In genomic region chr5:140830314-140831063, GRCm38 (mm10) we compare ENCODE assay signal across 8 mouse cellular contexts. TPM values are rescaled to one million over a fixed set of nuclear protein-coding genes. Genes with fewer than 3 reads are reported as not detected.
DNase-seq lines count a peak whose midpoint lies in the region; ATAC-seq and TF ChIP-seq lines count a peak whose summit lies in the region.

TSS of gene Gna12 (minus strand) at chr5:140830431.

- no peak for TF ChIP-seq CTCF in cortical plate, adult 2 months (IDR thresholded peaks at IDR 0.05; ENCODE audit: extremely low read depth, insufficient read depth, low read length)

- peak within 1 kb of the TSS; percentile 65 for H3K4me3 ChIP-seq in cortical plate, adult 2 months (ENCODE audit: insufficient read depth, low read length)
- H3K4me3 ChIP-seq in megakaryocyte, embryonic 14.5 days (replicated peaks): peak within 1 kb of the TSS; percentile 99

- peaks cover 4% of the 10 kb centered on the region for H3K36me3 ChIP-seq in megakaryocyte, embryonic 14.5 days (replicated peaks; ENCODE audit: low read length)

- H3K27ac ChIP-seq in cortical plate, adult 2 months (ENCODE audit: insufficient read depth, low read length): peak within 1 kb of the TSS; percentile 85; the same call in 1 of the 2 replicates

- peaks cover under 1% of the 10 kb centered on the region for H3K27me3 ChIP-seq in megakaryocyte, embryonic 14.5 days (replicated peaks)

- no peak for TF ChIP-seq POLR2A in cortical plate, adult 2 months (IDR thresholded peaks at IDR 0.05; ENCODE audit: extremely low read depth, insufficient read depth, low read length)

- ATAC-seq in activated CD4-positive, CD25-positive, alpha-beta regulatory T cell, adult 4 months: peak; percentile 98

- peaks cover 8% of the 10 kb centered on the region; the same call in 1 of the 2 replicates for H3K4me1 ChIP-seq in cortical plate, adult 2 months (ENCODE audit: control insufficient read depth, insufficient read depth, low read length)
- H3K4me1 ChIP-seq in megakaryocyte, embryonic 14.5 days: peaks cover 60% of the 10 kb centered on the region

- no peaks in the 10 kb centered on the region for H3K9me3 ChIP-seq in megakaryocyte, embryonic 14.5 days

- DNase-seq in gastrocnemius, adult 8-10 months (ENCODE audit: low spot score in 2 of 2): peak; percentile 95 to 98
- peak; percentile 99 for DNase-seq in hindlimb bud, embryonic 11.5 days (ENCODE audit: extremely low spot score, low read depth, low spot score)
- peak; percentile 89 to 98 for DNase-seq in left cerebral cortex, adult 8-10 months (ENCODE audit: low spot score in 2 of 2)
- peak; percentile 99 for DNase-seq in right cerebral cortex, postnatal 10 days (ENCODE audit: low spot score in 2 of 2)
- peak; percentile 89 for DNase-seq in urinary bladder, postnatal 25 days (ENCODE audit: low spot score)

RNA-seq across cellular contexts. Expression of gene Gna12, which starts in this region (rescaled TPM):
- polyA plus RNA-seq in activated CD4-positive, CD25-positive, alpha-beta regulatory T cell, adult 4 months (2017; shearing (Covaris generic)): 1 to 10 TPM; 3.9 to 4.6 TPM
- 90.0 and 94.4 TPM in 2 replicates for polyA plus RNA-seq in cortical plate, adult 2 months (2012; rRNA removed)
- 10 to 100 TPM; 21.4 to 30.8 (median 24.5) TPM for total RNA-seq in gastrocnemius, adult 8-10 months (2022)
- total RNA-seq in left cerebral cortex, adult 8-10 months (2022): 10 to 100 TPM; 82.0 to 85.9 (median 83.8) TPM
- 53.6 and 62.1 TPM in 2 replicates for polyA plus RNA-seq in megakaryocyte, embryonic 14.5 days (2012; ENCODE audit: insufficient read depth, low replicate concordance)

Comparison
In these comparisons a context has a peak if more than half of its experiments do, and no peak if none do; other contexts are left out.
1. Peak in every context shown above with its lines: DNase-seq, ATAC-seq, H3K4me3 ChIP-seq and H3K27ac ChIP-seq.